Comparison of ENCODE assay signal across 21 mouse cellular contexts in genomic region chr17:47322991-47323295, GRCm38 (mm10). TPM values are rescaled to one million over a fixed set of nuclear protein-coding genes. Genes with fewer than 3 reads are reported as not detected.
DNase-seq lines count a peak whose midpoint lies in the region; ATAC-seq and TF ChIP-seq lines count a peak whose summit lies in the region.
"Had no signal": no experiment of that assay in that cellular context is flagged by ENCODE, and none has a peak within 500 bp of the region (broad histone marks: within the 10 kb centered on the region; RNA-seq: fewer than 3 reads in every experiment).

No protein-coding gene starts in this region.

- no peak overlapping the region for H3K9ac ChIP-seq in kidney, postnatal 0 days (ENCODE audit: low read depth, low read length)
- H3K9ac ChIP-seq in kidney, embryonic 14.5 days (ENCODE audit: low read depth, low read length), result no peak overlapping the region
- H3K9ac ChIP-seq in stomach, embryonic 14.5 days (replicated peaks; ENCODE audit: low read depth, low read length), result no peak overlapping the region
- H3K9ac ChIP-seq: embryonic facial prominence, embryonic 12.5 days; forebrain, embryonic 15.5 days; hindbrain, embryonic 13.5 days had no signal

- DNase-seq in kidney, postnatal 0 days (ENCODE audit: low spot score), result peak; percentile 59
- no peak for DNase-seq in kidney, adult 11 months
- peak; percentile 49 to 63 for DNase-seq in kidney, postnatal 4 days
- DNase-seq in testis, postnatal 14 days (ENCODE audit: low spot score), result peak; percentile 36
- DNase-seq in adrenal gland, adult 8-10 months, result no peak
- DNase-seq: adrenal gland, adult 2 months; adrenal gland, postnatal 36 days; cerebellum, adult 2 months; cerebellum, postnatal 10 days; embryo, embryonic 11 days; gastrocnemius, postnatal 10 days; heart, adult 18-20 months; heart, postnatal 10 days; heart, postnatal 4 days had no signal

- H3K4me3 ChIP-seq in kidney, postnatal 0 days (replicated peaks; ENCODE audit: low read depth, low read length), result no peak overlapping the region
- no peak overlapping the region for H3K4me3 ChIP-seq in kidney, embryonic 14.5 days (ENCODE audit: low read length)
- no peak overlapping the region for H3K4me3 ChIP-seq in stomach, embryonic 14.5 days (ENCODE audit: low read depth, low read length)
- H3K4me3 ChIP-seq: embryonic facial prominence, embryonic 12.5 days; forebrain, embryonic 15.5 days; heart, embryonic 10.5 days; hindbrain, embryonic 13.5 days had no signal

- H3K4me2 ChIP-seq in kidney, postnatal 0 days (ENCODE audit: low read length), result no peak overlapping the region
- no peak overlapping the region for H3K4me2 ChIP-seq in kidney, embryonic 14.5 days (replicated peaks; ENCODE audit: low read depth, low read length)
- no peak overlapping the region for H3K4me2 ChIP-seq in stomach, embryonic 14.5 days (replicated peaks; ENCODE audit: low read depth, low read length)
- H3K4me2 ChIP-seq: embryonic facial prominence, embryonic 12.5 days; forebrain, embryonic 15.5 days; hindbrain, embryonic 13.5 days had no signal

- H3K27ac ChIP-seq in kidney, postnatal 0 days, result no peak overlapping the region
- no peak overlapping the region for H3K27ac ChIP-seq in kidney, embryonic 14.5 days (ENCODE audit: low read depth, low read length)
- 0 out of 2 replicates have a peak overlapping the region, but pooled peaks have one; percentile 29 for H3K27ac ChIP-seq in stomach, embryonic 14.5 days (ENCODE audit: low read length)
- H3K27ac ChIP-seq: embryonic facial prominence, embryonic 12.5 days; forebrain, embryonic 15.5 days; heart, embryonic 10.5 days; hindbrain, embryonic 13.5 days had no signal

- H3K27me3 ChIP-seq in kidney, postnatal 0 days (ENCODE audit: insufficient read depth, low read length), result no peaks in the 10 kb centered on the region
- H3K27me3 ChIP-seq in kidney, embryonic 14.5 days (ENCODE audit: control insufficient read depth, insufficient read depth, low read length), result no peaks in the 10 kb centered on the region
- H3K27me3 ChIP-seq in stomach, embryonic 14.5 days (ENCODE audit: control insufficient read depth, insufficient read depth, low read length), result no peaks in the 10 kb centered on the region
- H3K27me3 ChIP-seq: embryonic facial prominence, embryonic 12.5 days; forebrain, embryonic 15.5 days; hindbrain, embryonic 13.5 days; Patski had no signal

- TF ChIP-seq CTCF in kidney, postnatal 0 days (IDR thresholded peaks at IDR 0.05; ENCODE audit: low read depth), result no peak

- no peak for ATAC-seq in kidney, postnatal 0 days (replicated peaks; ENCODE audit: low FRiP score, low read depth)
- no peak for ATAC-seq in kidney, embryonic 14.5 days (ENCODE audit: low FRiP score, low TSS enrichment)
- no peak for ATAC-seq in stomach, embryonic 14.5 days (ENCODE audit: insufficient number of reproducible peaks, insufficient read depth, low FRiP score, low read depth)
- ATAC-seq: forebrain, embryonic 15.5 days; Patski had no signal

- no peaks in the 10 kb centered on the region for H3K9me3 ChIP-seq in kidney, postnatal 0 days (replicated peaks; ENCODE audit: low read length)
- H3K9me3 ChIP-seq in kidney, embryonic 14.5 days (ENCODE audit: control insufficient read depth, low read length), result no peaks in the 10 kb centered on the region
- no peaks in the 10 kb centered on the region for H3K9me3 ChIP-seq in stomach, embryonic 14.5 days (ENCODE audit: control insufficient read depth, low read depth, low read length)
- H3K9me3 ChIP-seq: embryonic facial prominence, embryonic 12.5 days; forebrain, embryonic 15.5 days; heart, embryonic 10.5 days; hindbrain, embryonic 13.5 days had no signal

- WGBS in kidney, postnatal 0 days, result 64% methylated on average over 6 of the region's 6 CpGs
- WGBS in kidney, embryonic 14.5 days, result 80% methylated on average over 6 of the region's 6 CpGs
- 76% methylated on average over 6 of the region's 6 CpGs for WGBS in stomach, embryonic 14.5 days

- 0 out of 2 replicates have a peak, but pooled peaks cover 22% of the 10 kb centered on the region for H3K36me3 ChIP-seq in kidney, postnatal 0 days (ENCODE audit: insufficient read depth, low read length)
- H3K36me3 ChIP-seq in kidney, embryonic 14.5 days (ENCODE audit: control insufficient read depth, insufficient read depth, low read length), result peaks cover 48% of the 10 kb centered on the region
- peaks cover 39% of the 10 kb centered on the region; the same call in 1 of the 2 replicates for H3K36me3 ChIP-seq in stomach, embryonic 14.5 days (ENCODE audit: control insufficient read depth, insufficient read depth, low read length)

- H3K4me1 ChIP-seq in kidney, postnatal 0 days (replicated peaks; ENCODE audit: insufficient read depth, low read length), result no peaks in the 10 kb centered on the region
- no peaks in the 10 kb centered on the region for H3K4me1 ChIP-seq in kidney, embryonic 14.5 days (ENCODE audit: control insufficient read depth, insufficient read depth, low read length)
- H3K4me1 ChIP-seq in stomach, embryonic 14.5 days (ENCODE audit: control insufficient read depth, insufficient read depth, low read length), result no peaks in the 10 kb centered on the region
- H3K4me1 ChIP-seq: embryonic facial prominence, embryonic 12.5 days; forebrain, embryonic 15.5 days; hindbrain, embryonic 13.5 days had no signal

RNA-seq across cellular contexts. Expression of gene Mrps10, which starts 45.7 kb away (rescaled TPM):
- 84.4 and 86.9 TPM in 2 replicates for polyA plus RNA-seq in kidney, postnatal 0 days (2015; fragmentation: Nextera tagmentation; extraction: Ambion mirVana)
- 91.2 and 98.2 TPM in 2 replicates for polyA plus RNA-seq in kidney, embryonic 14.5 days (2014; fragmentation: Nextera tagmentation; extraction: Ambion mirVana)
- 70.3 and 72.3 TPM in 2 replicates for polyA plus RNA-seq in stomach, embryonic 14.5 days (2014; fragmentation: Nextera tagmentation; extraction: Ambion mirVana)
- total RNA-seq in adrenal gland, adult 8-10 months (2022), result 10 to 100 TPM; 46.1 to 54.7 (median 50.0) TPM

Comparison
In these comparisons a context has a peak if more than half of its experiments do, and no peak if none do; other contexts are left out.
1. DNase-seq: peak in kidney, postnatal 0 days (single experiment), kidney, postnatal 4 days (2 of 2) and testis, postnatal 14 days (single experiment); none in kidney, adult 11 months (single experiment) and adrenal gland, adult 8-10 months (single experiment).